Mouse (Mus musculus) bone marrow, adult 2 months (tissue): ENCODE results near the gene Erp27.

ENCODE experiments used
- CTCF ChIP-seq: fragments of 200-500 bp; IDR thresholded peaks from 2 replicates; pipeline ENCODE4 v1.5.1; 2011; ENCODE audit warnings: low read length, control low read depth; ENCODE audit not compliant: control insufficient read depth, insufficient read depth
- POLR2A ChIP-seq: fragments of 200-500 bp; IDR thresholded peaks from 2 replicates; pipeline ENCODE4 v1.6.1; 2011; ENCODE audit warnings: low read depth, mild to moderate bottlenecking, control low read depth, low read length, borderline replicate concordance; ENCODE audit not compliant: control insufficient read depth

- no peak for TF ChIP-seq CTCF
- no peak for TF ChIP-seq POLR2A
Measured at GRCm38 (mm10) chr6:136858420-136858819, 63.6 kb downstream of the Erp27 start.
